Mouse (Mus musculus) stomach, postnatal 0 days (tissue): ENCODE results near the gene Rftn1. TPM values are rescaled to one million over a fixed set of nuclear protein-coding genes. Genes with fewer than 3 reads are reported as not detected.

Experiments
- ATAC-seq: fragments of 200-750 bp; cut with Nextera tagmentation; 2 replicates; pipeline ENCODE4 v1.8.0; 2017; ENCODE audit not compliant: low FRiP score, low TSS enrichment
- DNase-seq: peaks from one replicate; pipeline ENCODE4 v3.0.0-alpha.2; 2016; ENCODE audit warnings: low spot score
- H3K27ac ChIP-seq: fragments of 300-500 bp; sonication (generic); replicated peaks from 2 replicates; pipeline ENCODE4 v1.5.1; 2014; ENCODE audit warnings: mild to moderate bottlenecking, control low read depth
- H3K27me3 ChIP-seq: fragments of 300-500 bp; sonication (generic); 2 replicates; pipeline ENCODE4 v1.6.1; 2014; ENCODE audit warnings: low read length; ENCODE audit not compliant: control insufficient read depth, insufficient read depth
- H3K36me3 ChIP-seq: fragments of 300-500 bp; sonication (generic); 2 replicates; pipeline ENCODE4 v1.6.1; 2014; ENCODE audit warnings: low read length, mixed read lengths; ENCODE audit not compliant: control insufficient read depth, insufficient read depth
- H3K4me1 ChIP-seq: fragments of 300-500 bp; sonication (generic); replicated peaks from 2 replicates; pipeline ENCODE4 v1.6.1; 2014; ENCODE audit warnings: antibody characterized with exemption; ENCODE audit not compliant: control insufficient read depth, insufficient read depth
- H3K4me2 ChIP-seq: fragments of 300-500 bp; sonication (generic); replicated peaks from 2 replicates; pipeline ENCODE4 v1.6.1; 2014; ENCODE audit warnings: low read depth, mild to moderate bottlenecking, control low read depth, moderate library complexity
- H3K4me3 ChIP-seq: fragments of 300-500 bp; sonication (generic); 2 replicates; pipeline ENCODE4 v1.5.1; 2014; ENCODE audit warnings: low read depth, low read length, control low read depth
- H3K9ac ChIP-seq: fragments of 300-500 bp; sonication (generic); 2 replicates; pipeline ENCODE4 v1.6.1; 2014; ENCODE audit warnings: mild to moderate bottlenecking, low read length, control low read depth, mixed read lengths
- H3K9me3 ChIP-seq: fragments of 300-500 bp; sonication (generic); 2 replicates; pipeline ENCODE4 v1.6.1; 2016; ENCODE audit warnings: low read length; ENCODE audit not compliant: control insufficient read depth
- CTCF ChIP-seq: IDR thresholded peaks from 2 replicates; pipeline ENCODE4 v1.5.1; 2016; ENCODE audit warnings: antibody characterized with exemption, low read depth, mild to moderate bottlenecking, moderate library complexity
- EP300 ChIP-seq: optimal IDR thresholded peaks from 2 replicates; pipeline ENCODE3; 2016; ENCODE audit warnings: antibody characterized with exemption
- WGBS: fragments of 180-500 bp; shearing (Covaris S2); extraction: QIAGEN DNeasy Blood & Tissue Kit; methylation state at CpG from one replicate; pipeline ENCODE4 v1.1.7; 2014; 5-methylcytosine and 5-hydroxymethylcytosine counted together
- polyA plus RNA-seq: library from polyadenylated mRNA; unstranded; fragments of >200 nt; fragmentation: Nextera tagmentation; extraction: Ambion mirVana; gene quantifications from 2 replicates; pipeline ENCODE4 v1.2.1, GENCODE M21; 2015

The Rftn1 gene
- polyA plus RNA-seq, 1 experiment from 2014 or later: 7.1 TPM

GRCm38 (mm10) chr17:50031548-50032491 lies 158.7 kb downstream of the Rftn1 start:
- WGBS: 84% methylated on average over 13 of the region's 13 CpGs

GRCm38 (mm10) chr17:50025651-50026050 lies 164.8 kb downstream of the Rftn1 start:
- Histone ChIP-seq H3K4me3 (no peak overlapping the region), H3K4me1 (no peaks in the 10 kb centered on the region), H3K27me3 (no peaks in the 10 kb centered on the region), H3K27ac (no peak overlapping the region), H3K4me2 (no peak overlapping the region), H3K9me3 (no peaks in the 10 kb centered on the region), H3K9ac (no peak overlapping the region), H3K36me3 (no peaks in the 10 kb centered on the region)
- TF ChIP-seq CTCF (no peak), EP300 (no peak)
- WGBS: 83% methylated on average over 1 of the region's 1 CpGs
- ATAC-seq: no peak
- DNase-seq: no peak

More at GRCm38 (mm10) chr17:50031548-50032491, 158.7 kb downstream of the Rftn1 start:
- Histone ChIP-seq H3K9me3 (no peaks in the 10 kb centered on the region), H3K4me1 (no peaks in the 10 kb centered on the region), H3K36me3 (no peaks in the 10 kb centered on the region; the same call in 1 of the 2 replicates), H3K27me3 (no peaks in the 10 kb centered on the region), H3K4me2 (no peak overlapping the region), H3K27ac (no peak overlapping the region), H3K9ac (no peak overlapping the region), H3K4me3 (no peak overlapping the region)
- DNase-seq (no peak), ATAC-seq (no peak)
- TF ChIP-seq EP300 (no peak), CTCF (no peak)

GRCm38 (mm10) chr17:50025173-50025626 lies 165.3 kb downstream of the Rftn1 start:
- Histone ChIP-seq H3K4me1 (no peaks in the 10 kb centered on the region), H3K9ac (no peak overlapping the region), H3K4me3 (no peak overlapping the region), H3K9me3 (no peaks in the 10 kb centered on the region), H3K27ac (no peak overlapping the region), H3K36me3 (no peaks in the 10 kb centered on the region), H3K4me2 (no peak overlapping the region), H3K27me3 (no peaks in the 10 kb centered on the region)
- 54% methylated on average over 4 of the region's 4 CpGs for WGBS
- DNase-seq: no peak
- no peak for TF ChIP-seq CTCF
- no peak for TF ChIP-seq EP300
- no peak for ATAC-seq

- Histone ChIP-seq H3K4me1 (no peaks in the 10 kb centered on the region), H3K36me3 (no peaks in the 10 kb centered on the region), H3K4me3 (no peak overlapping the region), H3K27ac (no peak overlapping the region), H3K27me3 (no peaks in the 10 kb centered on the region), H3K9me3 (no peaks in the 10 kb centered on the region), H3K4me2 (no peak overlapping the region), H3K9ac (no peak overlapping the region)
- no peak for DNase-seq
- ATAC-seq: no peak
- WGBS: 46% methylated on average over 4 of the region's 4 CpGs
- TF ChIP-seq EP300: no peak
- no peak for TF ChIP-seq CTCF
Measured at GRCm38 (mm10) chr17:50021400-50021799, 169.1 kb downstream of the Rftn1 start.

- H3K27ac ChIP-seq: no peak overlapping the region
Measured at GRCm38 (mm10) chr17:50020211-50021001, 170.1 kb downstream of the Rftn1 start.

More at GRCm38 (mm10) chr17:50020211-50021001, 170.1 kb downstream of the Rftn1 start:
- H3K27me3 ChIP-seq: no peaks in the 10 kb centered on the region
- TF ChIP-seq EP300 (no peak), CTCF (no peak)
- H3K4me1 ChIP-seq: no peaks in the 10 kb centered on the region
- H3K9ac ChIP-seq: no peak overlapping the region
- ATAC-seq: peak; percentile 32; the same call in 1 of the 2 replicates
- H3K9me3 ChIP-seq: no peaks in the 10 kb centered on the region
- no peak overlapping the region for H3K4me2 ChIP-seq
- H3K36me3 ChIP-seq: no peaks in the 10 kb centered on the region
- 58% methylated on average over 16 of the region's 16 CpGs for WGBS
- no peak for DNase-seq
- no peak overlapping the region for H3K4me3 ChIP-seq
